Mouse (Mus musculus) small intestine, adult 2 months (tissue): ENCODE measurements around the gene Gm9918.

Source experiments
- CTCF ChIP-seq: fragments of 200-500 bp; IDR thresholded peaks from 2 replicates; pipeline ENCODE4 v1.5.1; 2012; ENCODE audit warnings: low read depth, mild to moderate bottlenecking, control low read depth, inconsistent platforms, low read length, moderate library complexity, mixed read lengths; ENCODE audit not compliant: insufficient replicate concordance, insufficient read length; ENCODE audit errors: extremely low read depth
- POLR2A ChIP-seq: fragments of 200-500 bp; IDR thresholded peaks from 2 replicates; pipeline ENCODE4 v1.6.1; 2012; ENCODE audit warnings: low read depth, mild to moderate bottlenecking, control low read depth, inconsistent platforms, low read length, moderate library complexity

GRCm38 (mm10) chr15:102245461-102245881 is 24.9 kb upstream of the Gm9918 start:
- TF ChIP-seq CTCF (no peak), POLR2A (no peak)
